Mouse (Mus musculus) left cerebral cortex, adult 6 months (tissue): ENCODE results near the gene Cyp2j8. TPM values are rescaled to one million over a fixed set of nuclear protein-coding genes. Genes with fewer than 3 reads are reported as not detected.

ENCODE experiments used
- long read RNA-seq, 2 experiments: library from polyadenylated mRNA; unstranded; transcript quantifications; one replicate each; pipeline ENCODE4 v2.0.0; 2019 to 2020
- polyA plus RNA-seq: library from polyadenylated mRNA; unstranded; fragments of <200 nt; fragmentation: Nextera tagmentation; gene quantifications from 2 replicates; pipeline ENCODE4 v1.2.3, GENCODE M21; 2021

Gene Cyp2j8
- not detected in 2 replicates for polyA plus RNA-seq
- long read RNA-seq, experiment 1, result 0 reads
- long read RNA-seq, experiment 2, result 0 reads

GRCm38 (mm10) chr4:96507286-96507685 is at the start of gene Cyp2j8:
Gene Cyp2j8, minus strand, starts transcription at chr4:96507386.

GRCm38 (mm10) chr4:96553133-96553819 is 46.1 kb upstream of the Cyp2j8 start, which contains the start of gene Cyp2j6:
Gene Cyp2j6, minus strand, starts transcription at chr4:96553661.

Other genes with a start within 250 kb of the Cyp2j8 start
- not detected in 2 replicates for gene Cyp2j11, start 158.7 kb downstream of the Cyp2j8 start, polyA plus RNA-seq
- 9.3 and 9.9 TPM in 2 replicates for gene Cyp2j6, start 46.3 kb upstream of the Cyp2j8 start, polyA plus RNA-seq
- gene Cyp2j9, start 84.2 kb upstream of the Cyp2j8 start, polyA plus RNA-seq, result 27.9 and 32.0 TPM in 2 replicates
- not detected in 2 replicates for gene Cyp2j5, start 156.8 kb upstream of the Cyp2j8 start, polyA plus RNA-seq